Mouse (Mus musculus) thymus, adult 2 months (tissue): Measurements from ENCODE around the gene Dcdc2b. TPM values are rescaled to one million over a fixed set of nuclear protein-coding genes. Genes with fewer than 3 reads are reported as not detected.
A peak's percentile ranks its signal among the peaks of the same experiment; 100 is the strongest.

Experiments used
- DNase-seq: peaks from one replicate; pipeline ENCODE4 v3.0.0; 2021
- H3K27ac ChIP-seq: fragments of 200-500 bp; 2 replicates; pipeline ENCODE4 v1.5.1; 2012; ENCODE audit warnings: low read length, control low read depth; ENCODE audit not compliant: control insufficient read depth, insufficient read depth
- H3K27me3 ChIP-seq: fragments of 200-500 bp; 2 replicates; pipeline ENCODE4 v1.6.1; 2012; ENCODE audit warnings: mild to moderate bottlenecking, low read length, moderate library complexity, mixed read lengths; ENCODE audit not compliant: control insufficient read depth, insufficient read depth
- H3K36me3 ChIP-seq: fragments of 200-500 bp; 2 replicates; pipeline ENCODE4 v1.6.1; 2012; ENCODE audit warnings: mild to moderate bottlenecking, low read length, moderate library complexity; ENCODE audit not compliant: control insufficient read depth, insufficient read depth
- H3K4me1 ChIP-seq: fragments of 200-500 bp; replicated peaks from 2 replicates; pipeline ENCODE4 v1.6.1; 2012; ENCODE audit warnings: low read length; ENCODE audit not compliant: control insufficient read depth, insufficient read depth
- H3K4me3 ChIP-seq: fragments of 200-500 bp; 2 replicates; pipeline ENCODE4 v1.5.1; 2012; ENCODE audit warnings: mild to moderate bottlenecking, low read length, control low read depth, moderate library complexity; ENCODE audit not compliant: control insufficient read depth, insufficient read depth
- CTCF ChIP-seq: fragments of 200-500 bp; IDR thresholded peaks from 2 replicates; pipeline ENCODE4 v1.5.1; 2012; ENCODE audit warnings: mild to moderate bottlenecking, control low read depth, low read length, moderate library complexity, borderline replicate concordance; ENCODE audit not compliant: control insufficient read depth, poor library complexity, insufficient read depth; ENCODE audit errors: extremely low read depth
- POLR2A ChIP-seq: fragments of 200-500 bp; IDR thresholded peaks from 2 replicates; pipeline ENCODE4 v1.6.1; 2012; ENCODE audit warnings: mild to moderate bottlenecking, low read length, control low read depth, moderate library complexity; ENCODE audit not compliant: control insufficient read depth, poor library complexity, insufficient read depth; ENCODE audit errors: extremely low read depth
- WGBS: fragments of 180-500 bp; shearing (Covaris S2); methylation state at CpG from one replicate; pipeline ENCODE4 v1.1.7; 2018; 5-methylcytosine and 5-hydroxymethylcytosine counted together
- polyA plus RNA-seq: library from polyadenylated mRNA; depleted of rRNA; stranded (reverse); fragments of >200 nt; gene quantifications from 2 replicates; pipeline ENCODE4 v1.2.3, GENCODE M21; 2012

Dcdc2b gene
- polyA plus RNA-seq, 1 experiment, result 7.0 TPM

DNA sequence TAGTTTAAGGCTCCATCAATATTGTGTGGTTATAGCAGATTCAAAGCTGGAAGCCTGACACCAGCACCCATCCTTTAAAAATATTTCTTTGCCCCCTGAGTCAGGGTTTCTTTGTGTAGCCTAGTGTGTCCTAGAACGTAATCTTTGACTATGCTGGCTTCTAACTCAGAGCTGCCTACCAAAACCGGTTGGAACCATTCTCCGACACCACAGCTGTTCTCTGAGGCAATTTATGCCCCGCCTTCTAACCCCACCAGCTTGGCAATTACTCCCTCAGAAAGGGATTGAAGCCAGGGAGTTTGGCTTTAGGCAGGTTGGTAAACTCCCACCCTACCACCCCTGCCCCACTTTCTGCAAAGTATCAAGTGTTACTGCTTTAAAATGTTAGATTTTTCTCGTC, 27.7 kb upstream of the Dcdc2b start:
- DNase-seq, result no peak
- Histone ChIP-seq H3K27ac (no peak overlapping the region), H3K4me3 (no peak overlapping the region), H3K27me3 (no peaks in the 10 kb centered on the region), H3K4me1 (peaks cover 33% of the 10 kb centered on the region), H3K36me3 (peaks cover 21% of the 10 kb centered on the region)
- 72% methylated on average over 5 of the region's 5 CpGs for WGBS
- TF ChIP-seq CTCF (no peak), POLR2A (no peak)

DNA sequence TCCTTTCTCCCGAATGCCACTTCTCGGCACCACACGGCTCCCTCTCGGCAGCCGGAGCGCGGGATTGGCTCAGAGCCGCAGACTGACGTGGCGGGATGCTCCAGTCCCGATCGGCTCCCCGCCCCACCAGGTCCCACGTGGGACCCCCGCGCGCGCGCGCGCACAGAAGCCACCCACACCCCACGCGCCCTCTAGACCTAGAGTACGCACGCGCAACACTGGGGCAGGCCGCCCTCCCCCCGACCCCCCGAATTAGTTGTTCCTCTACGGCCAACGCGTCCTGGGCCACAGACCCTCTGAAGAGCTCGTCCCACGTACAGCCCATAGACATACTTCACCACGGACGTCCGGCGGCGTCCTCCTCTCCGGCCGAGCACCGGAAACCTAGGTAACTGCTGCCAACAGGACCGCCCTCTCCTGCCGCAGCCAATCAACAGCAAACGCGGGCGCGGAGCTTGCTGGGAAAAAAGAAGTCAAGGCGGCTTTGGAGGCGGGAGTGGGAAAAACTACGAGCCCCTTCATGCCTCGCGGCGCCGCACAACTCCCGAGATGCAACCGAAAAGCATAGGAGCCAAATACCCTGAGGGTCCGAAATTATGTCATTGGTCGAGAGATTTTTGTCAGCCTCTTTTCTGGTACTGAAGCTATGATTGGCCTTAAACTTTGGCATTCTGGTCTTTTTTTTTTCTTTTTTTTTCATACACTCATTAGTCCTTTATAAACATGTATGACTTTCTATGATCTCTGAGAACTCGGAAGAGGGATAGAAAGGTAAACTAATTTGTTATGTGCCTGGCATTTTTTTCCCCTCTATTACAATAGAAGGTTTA, 26.8 kb upstream of the Dcdc2b start, which contains the start of gene Txlna:
TSS of gene Txlna (minus strand) at position 428 of the 830 bp plus-strand sequence.
- Histone ChIP-seq H3K36me3 (peaks cover 30% of the 10 kb centered on the region), H3K4me1 (peaks cover 29% of the 10 kb centered on the region), H3K27me3 (no peaks in the 10 kb centered on the region), H3K4me3 (peak within 1 kb of the TSS; percentile 60), H3K27ac (peak within 1 kb of the TSS; percentile 32; the same call in 1 of the 2 replicates)
- peak; percentile 77 for TF ChIP-seq POLR2A
- TF ChIP-seq CTCF, result peak; percentile 32; the same call in 1 of the 2 replicates
- peak; percentile 96 for DNase-seq
- under 1% methylated on average over 60 of the region's 60 CpGs for WGBS

DNA sequence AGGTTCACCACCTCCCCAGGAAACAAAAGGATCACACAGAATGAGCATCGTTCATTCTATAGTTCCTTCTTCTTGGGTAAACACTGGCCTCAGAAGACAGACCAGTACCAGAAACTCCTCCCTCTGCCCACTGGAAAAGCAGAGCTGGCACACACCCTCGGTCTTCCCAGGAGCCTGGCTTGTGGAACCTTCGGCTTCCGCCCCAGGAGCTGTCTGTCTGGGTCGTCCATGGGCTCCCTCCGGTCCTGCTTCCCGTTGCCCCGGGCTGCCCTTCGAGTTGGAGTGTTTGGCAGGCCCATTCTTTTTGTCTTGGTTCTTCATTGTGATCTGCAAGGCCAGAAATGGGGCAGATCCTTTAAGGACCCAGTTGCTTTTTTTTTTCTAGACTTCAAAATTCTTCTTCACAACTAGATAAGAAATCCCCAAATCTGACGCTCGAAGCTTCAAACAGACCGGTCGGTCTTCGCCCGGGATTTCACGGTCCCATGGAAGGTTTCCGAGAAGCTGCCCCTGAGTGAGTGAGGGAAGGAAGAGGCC, 26.1 kb upstream of the Dcdc2b start:
- 2% methylated on average over 17 of the region's 17 CpGs for WGBS
- TF ChIP-seq POLR2A, result no peak
- no peak; the same call in 1 of the 2 replicates for TF ChIP-seq CTCF
- Histone ChIP-seq H3K4me3 (peak overlapping the region; percentile 60), H3K27me3 (no peaks in the 10 kb centered on the region), H3K4me1 (peaks cover 22% of the 10 kb centered on the region), H3K27ac (peak overlapping the region; percentile 32; the same call in 1 of the 2 replicates), H3K36me3 (peaks cover 33% of the 10 kb centered on the region)
- DNase-seq, result no peak

DNA sequence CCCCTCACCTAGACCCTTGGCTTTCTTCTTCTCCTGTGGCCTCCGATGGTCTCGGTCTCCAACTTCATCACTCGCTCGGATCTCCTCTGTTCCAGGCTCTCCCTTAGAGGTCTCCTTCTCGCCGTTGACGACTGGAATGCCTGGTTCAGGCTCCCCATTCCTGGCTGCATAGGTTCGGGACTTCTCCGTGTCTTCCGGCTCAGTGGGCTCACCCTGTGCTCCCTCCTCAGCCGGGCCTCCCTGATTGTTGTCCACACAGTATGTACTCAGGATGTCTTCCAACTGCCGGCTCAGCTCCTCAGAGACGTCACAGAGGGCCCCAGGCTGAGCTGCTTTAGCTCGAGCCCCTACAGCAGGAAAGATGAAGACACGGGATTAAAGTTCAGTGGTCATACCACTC, 25.2 kb upstream of the Dcdc2b start:
- H3K27me3 ChIP-seq, result no peaks in the 10 kb centered on the region
- H3K36me3 ChIP-seq, result peaks cover 39% of the 10 kb centered on the region
- peaks cover 13% of the 10 kb centered on the region for H3K4me1 ChIP-seq
- WGBS, result 92% methylated on average over 15 of the region's 15 CpGs
- no peak overlapping the region for H3K27ac ChIP-seq
- DNase-seq, result no peak
- TF ChIP-seq CTCF (no peak), POLR2A (no peak)
- H3K4me3 ChIP-seq, result no peak overlapping the region

DNA sequence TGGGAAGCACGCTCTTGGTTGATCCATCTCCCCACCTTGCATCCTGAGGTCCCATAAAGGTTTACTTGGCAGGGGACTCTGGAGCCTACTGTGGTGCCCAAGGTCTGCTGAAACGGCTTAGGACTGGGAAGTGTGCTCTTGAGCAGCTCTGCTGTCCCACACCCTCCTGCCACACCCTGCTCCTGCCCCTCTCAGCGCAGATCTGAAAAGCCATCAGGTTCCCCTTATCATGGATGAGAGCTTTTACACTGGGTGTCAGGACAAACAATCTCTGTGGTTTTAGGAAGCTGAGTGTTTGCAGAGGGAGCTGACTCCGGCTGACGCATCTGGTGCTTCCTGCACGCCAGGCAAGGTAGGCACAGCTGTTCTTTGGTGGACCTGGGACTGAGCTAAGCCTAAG, 19.8 kb upstream of the Dcdc2b start:
- Histone ChIP-seq H3K4me3 (no peak overlapping the region), H3K4me1 (no peaks in the 10 kb centered on the region), H3K27me3 (no peaks in the 10 kb centered on the region), H3K36me3 (peaks cover 84% of the 10 kb centered on the region), H3K27ac (no peak overlapping the region)
- 95% methylated on average over 6 of the region's 6 CpGs for WGBS
- TF ChIP-seq CTCF (no peak), POLR2A (no peak)
- no peak for DNase-seq

DNA sequence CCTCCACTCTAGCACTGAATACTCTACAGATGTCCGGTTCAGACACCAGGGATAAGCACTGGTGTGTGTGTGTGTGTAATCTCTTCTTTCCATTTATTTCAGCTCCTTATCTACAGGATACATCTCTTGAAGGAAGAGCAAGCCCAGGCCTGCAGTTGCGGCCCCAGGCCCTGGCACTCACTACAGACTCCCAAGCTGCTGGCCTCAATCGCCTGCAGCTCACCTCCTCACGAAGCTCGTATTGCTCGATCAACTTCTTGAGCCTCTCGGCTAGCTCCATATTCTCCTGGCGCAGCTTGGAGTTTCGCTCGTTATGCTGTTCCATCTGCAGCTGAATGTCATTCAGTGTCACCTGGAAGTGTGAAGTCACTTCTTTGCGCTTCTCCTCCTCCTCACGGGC, 17.8 kb upstream of the Dcdc2b start:
- DNase-seq, result no peak
- H3K27ac ChIP-seq, result no peak overlapping the region
- no peak for TF ChIP-seq CTCF
- TF ChIP-seq POLR2A, result no peak
- H3K27me3 ChIP-seq, result no peaks in the 10 kb centered on the region
- no peak overlapping the region for H3K4me3 ChIP-seq
- H3K36me3 ChIP-seq, result peaks cover 83% of the 10 kb centered on the region
- 93% methylated on average over 12 of the region's 12 CpGs for WGBS
- H3K4me1 ChIP-seq, result no peaks in the 10 kb centered on the region

DNA sequence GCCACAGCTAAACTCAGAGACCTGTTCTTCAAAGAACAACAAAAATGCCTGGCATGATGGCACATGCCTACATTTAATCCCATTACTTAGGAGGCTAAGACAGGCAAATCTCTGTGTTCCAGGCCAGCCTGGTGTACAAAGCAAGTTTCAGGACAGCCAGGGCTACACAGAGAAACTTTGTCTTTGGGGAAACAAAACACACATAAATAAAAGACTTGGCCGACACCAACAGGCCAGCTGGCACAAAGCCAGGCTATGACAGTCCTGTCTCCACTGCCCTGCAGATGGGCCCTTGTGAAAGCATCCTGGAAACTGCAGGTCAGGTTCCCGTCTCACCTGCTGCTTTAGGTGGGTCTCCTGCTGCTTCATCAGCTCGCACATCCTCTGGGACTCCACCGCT, 16.9 kb upstream of the Dcdc2b start:
- Histone ChIP-seq H3K4me1 (no peaks in the 10 kb centered on the region), H3K4me3 (no peak overlapping the region), H3K27ac (no peak overlapping the region), H3K36me3 (peaks cover 74% of the 10 kb centered on the region), H3K27me3 (no peaks in the 10 kb centered on the region)
- WGBS, result 91% methylated on average over 4 of the region's 4 CpGs
- TF ChIP-seq CTCF, result no peak
- no peak for TF ChIP-seq POLR2A
- no peak for DNase-seq
